Mouse (Mus musculus) midbrain, embryonic 13.5 days (tissue): ENCODE data around the gene Heatr1. TPM values are rescaled to one million over a fixed set of nuclear protein-coding genes. Genes with fewer than 3 reads are reported as not detected.

Experiments used
- ATAC-seq: fragments of 200-750 bp; cut with Nextera tagmentation; 2 replicates; pipeline ENCODE4 v1.8.0; 2017; ENCODE audit warnings: mild to moderate bottlenecking, moderate TSS enrichment, moderate library complexity
- H3K27ac ChIP-seq: fragments of 300-500 bp; sonication (generic); 2 replicates; pipeline ENCODE4 v1.5.1; 2015; ENCODE audit warnings: inconsistent platforms, mild to moderate bottlenecking, moderate library complexity
- H3K27me3 ChIP-seq: fragments of 300-500 bp; sonication (generic); 2 replicates; pipeline ENCODE4 v1.6.1; 2015; ENCODE audit warnings: mild to moderate bottlenecking, inconsistent platforms
- H3K36me3 ChIP-seq: fragments of 300-500 bp; sonication (generic); 2 replicates; pipeline ENCODE4 v1.6.1; 2015; ENCODE audit warnings: mild to moderate bottlenecking, inconsistent platforms
- H3K4me1 ChIP-seq: fragments of 300-500 bp; sonication (generic); replicated peaks from 2 replicates; pipeline ENCODE4 v1.6.1; 2015; ENCODE audit warnings: inconsistent platforms
- H3K4me2 ChIP-seq: fragments of 300-500 bp; sonication (generic); replicated peaks from 2 replicates; pipeline ENCODE4 v1.6.1; 2015; ENCODE audit warnings: moderate library complexity, mild to moderate bottlenecking, inconsistent platforms
- H3K4me3 ChIP-seq: fragments of 300-500 bp; sonication (generic); replicated peaks from 2 replicates; pipeline ENCODE4 v1.5.1; 2015; ENCODE audit warnings: mild to moderate bottlenecking, inconsistent platforms
- H3K9ac ChIP-seq: fragments of 300-500 bp; sonication (generic); replicated peaks from 2 replicates; pipeline ENCODE4 v1.6.1; 2015; ENCODE audit warnings: mild to moderate bottlenecking, inconsistent platforms
- H3K9me3 ChIP-seq: fragments of 300-500 bp; sonication (generic); 2 replicates; pipeline ENCODE4 v1.6.1; 2016; ENCODE audit warnings: mild to moderate bottlenecking, inconsistent platforms
- WGBS: fragments of 180-500 bp; shearing (Covaris S2); methylation state at CpG from one replicate; pipeline ENCODE4 v1.1.7; 2015; 5-methylcytosine and 5-hydroxymethylcytosine counted together
- polyA plus RNA-seq: library from polyadenylated mRNA; unstranded; fragments of >200 nt; fragmentation: Nextera tagmentation; extraction: Ambion mirVana; gene quantifications from 2 replicates; pipeline ENCODE4 v1.2.1, GENCODE M21; 2015

The Heatr1 gene
- polyA plus RNA-seq: 15.7 and 18.6 TPM in 2 replicates

DNA sequence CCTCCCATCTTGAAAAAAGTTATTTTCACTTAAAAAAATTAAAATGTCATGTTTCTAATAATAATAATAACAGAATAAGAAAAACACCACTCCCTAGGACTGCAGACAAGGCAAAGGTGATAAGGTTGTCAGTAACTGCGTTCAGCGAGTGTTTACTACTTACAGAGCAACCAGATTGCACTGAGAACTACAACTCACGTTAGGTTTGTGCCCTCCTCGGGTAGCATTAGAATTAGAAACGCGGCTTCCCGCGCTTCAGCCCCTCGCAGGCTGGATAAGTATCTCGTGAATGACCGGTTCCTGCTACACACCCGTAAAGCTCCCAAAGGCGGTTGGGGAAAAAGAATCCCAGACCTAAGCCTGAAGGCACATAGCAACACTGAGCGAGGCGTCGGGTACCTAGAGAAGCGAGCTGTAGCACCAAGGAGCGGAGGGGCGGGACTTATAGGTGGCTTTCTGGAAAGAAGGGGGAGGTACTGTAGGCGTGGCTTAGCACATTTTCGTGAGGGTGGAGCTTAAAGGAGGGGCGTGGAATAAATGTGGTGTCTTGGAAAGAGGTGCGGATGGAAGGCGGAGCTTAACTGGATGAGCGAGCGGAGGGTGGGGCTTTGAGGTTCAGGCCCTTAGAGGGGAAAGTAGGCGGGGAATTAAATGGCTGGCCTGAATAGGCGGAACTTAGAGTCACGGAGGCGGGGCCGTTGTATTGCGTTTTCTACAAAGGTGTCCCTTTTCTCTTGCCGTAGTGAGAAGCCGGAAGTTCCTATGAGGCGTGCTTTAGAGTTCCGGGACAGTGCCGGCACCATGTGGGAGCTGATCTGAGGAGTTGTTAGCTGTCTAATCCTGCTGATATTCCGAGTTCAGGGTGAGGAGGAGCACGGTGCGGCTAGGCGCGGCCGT lies at the start of gene Heatr1:
Gene Heatr1, plus strand, starts transcription at position 419 of the 897 bp plus-strand sequence.
- WGBS: under 1% methylated on average over 43 of the region's 43 CpGs
- peak within 1 kb of the TSS; percentile 74 for H3K9ac ChIP-seq
- peak within 1 kb of the TSS; percentile 98 for H3K4me2 ChIP-seq
- peaks cover 18% of the 10 kb centered on the region for H3K36me3 ChIP-seq
- H3K27me3 ChIP-seq: peaks cover 14% of the 10 kb centered on the region
- H3K9me3 ChIP-seq: no peaks in the 10 kb centered on the region
- peak; percentile 97 for ATAC-seq
- peak within 1 kb of the TSS; percentile 52; the same call in 1 of the 2 replicates for H3K27ac ChIP-seq
- peak within 1 kb of the TSS; percentile 93 for H3K4me3 ChIP-seq
- H3K4me1 ChIP-seq: peaks cover 10% of the 10 kb centered on the region

DNA sequence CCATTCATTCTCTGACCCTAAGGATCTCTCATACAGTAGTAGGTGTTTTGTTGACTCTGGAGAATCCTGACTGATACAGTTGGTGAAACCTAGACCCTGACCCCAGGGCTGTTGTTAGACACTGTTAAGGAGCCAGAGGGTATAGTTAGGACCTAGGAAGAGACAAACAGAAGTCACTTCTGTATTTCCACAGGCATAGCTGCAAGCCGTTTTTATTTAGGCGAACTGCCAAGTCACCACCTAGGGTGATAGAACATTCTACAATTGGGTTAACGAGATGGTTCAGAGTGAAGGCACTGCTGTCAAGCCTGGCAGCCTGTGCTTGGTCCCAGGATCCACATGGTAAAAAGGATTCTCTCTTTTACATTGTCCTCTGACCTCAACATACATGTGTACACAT lies 48.0 kb upstream of the Heatr1 start:
- WGBS: 78% methylated on average over 3 of the region's 3 CpGs
- Histone ChIP-seq H3K4me2 (no peak overlapping the region), H3K27me3 (no peaks in the 10 kb centered on the region), H3K36me3 (no peaks in the 10 kb centered on the region), H3K9ac (no peak overlapping the region), H3K27ac (no peak overlapping the region), H3K4me1 (no peaks in the 10 kb centered on the region), H3K9me3 (no peaks in the 10 kb centered on the region), H3K4me3 (no peak overlapping the region)
- no peak for ATAC-seq

DNA sequence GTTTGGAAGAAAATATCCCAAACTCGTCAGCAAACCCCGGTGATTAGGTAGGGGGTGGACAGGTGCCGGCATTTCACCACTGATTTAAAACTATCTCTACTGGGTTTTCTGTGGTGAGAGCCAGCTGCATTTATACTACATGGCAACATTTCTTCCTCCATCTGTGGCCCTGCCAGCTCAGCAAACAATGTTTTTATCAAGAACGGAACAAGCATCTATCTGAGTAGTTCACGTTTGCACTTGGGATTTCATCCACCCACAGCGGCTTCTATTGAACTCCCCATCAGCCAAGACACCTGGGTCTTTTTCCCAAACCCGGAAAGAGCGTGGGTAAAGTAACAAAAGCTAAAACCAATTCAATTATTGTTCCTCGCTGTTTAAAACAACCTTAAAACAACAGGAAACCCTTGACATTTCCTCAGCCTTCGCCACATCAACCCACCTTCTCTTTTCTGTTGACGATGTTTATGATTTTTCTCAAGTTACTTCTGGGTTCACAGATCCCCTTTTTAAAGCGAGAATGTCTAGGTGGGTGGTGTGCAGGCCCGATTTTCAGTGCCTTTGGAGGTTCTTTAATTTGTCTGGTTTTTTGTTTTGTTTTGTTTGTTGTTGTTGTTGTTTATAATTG lies 45.5 kb upstream of the Heatr1 start:
- Histone ChIP-seq H3K4me3 (no peak overlapping the region), H3K4me1 (no peaks in the 10 kb centered on the region), H3K4me2 (no peak overlapping the region), H3K36me3 (no peaks in the 10 kb centered on the region), H3K9me3 (no peaks in the 10 kb centered on the region), H3K27me3 (no peaks in the 10 kb centered on the region), H3K27ac (no peak overlapping the region), H3K9ac (no peak overlapping the region)
- 82% methylated on average over 13 of the region's 13 CpGs for WGBS
- no peak for ATAC-seq

DNA sequence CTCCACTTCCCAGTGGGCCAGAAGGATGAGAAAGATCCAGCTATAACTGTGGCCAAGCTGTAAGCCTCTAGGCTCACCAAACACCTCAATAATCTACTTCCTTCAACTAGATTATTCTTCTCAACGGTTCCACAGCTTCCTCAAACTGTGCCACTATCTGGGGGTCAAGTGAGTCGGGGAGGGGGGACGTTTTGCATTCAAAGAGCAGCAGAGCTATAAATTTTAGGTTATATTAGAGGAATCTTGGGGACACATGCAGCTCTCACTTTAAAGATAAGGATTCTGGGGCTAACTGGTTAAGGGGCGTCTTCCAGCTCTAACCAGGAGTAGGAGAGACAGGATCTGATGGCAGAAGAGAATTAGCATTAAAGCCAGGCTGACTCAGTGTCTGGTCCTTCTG lies 38.6 kb upstream of the Heatr1 start:
- Histone ChIP-seq H3K4me3 (no peak overlapping the region), H3K9ac (no peak overlapping the region), H3K4me2 (no peak overlapping the region), H3K27ac (no peak overlapping the region), H3K36me3 (no peaks in the 10 kb centered on the region), H3K9me3 (no peaks in the 10 kb centered on the region), H3K4me1 (no peaks in the 10 kb centered on the region), H3K27me3 (no peaks in the 10 kb centered on the region)
- ATAC-seq: no peak
- 73% methylated on average over 4 of the region's 4 CpGs for WGBS

DNA sequence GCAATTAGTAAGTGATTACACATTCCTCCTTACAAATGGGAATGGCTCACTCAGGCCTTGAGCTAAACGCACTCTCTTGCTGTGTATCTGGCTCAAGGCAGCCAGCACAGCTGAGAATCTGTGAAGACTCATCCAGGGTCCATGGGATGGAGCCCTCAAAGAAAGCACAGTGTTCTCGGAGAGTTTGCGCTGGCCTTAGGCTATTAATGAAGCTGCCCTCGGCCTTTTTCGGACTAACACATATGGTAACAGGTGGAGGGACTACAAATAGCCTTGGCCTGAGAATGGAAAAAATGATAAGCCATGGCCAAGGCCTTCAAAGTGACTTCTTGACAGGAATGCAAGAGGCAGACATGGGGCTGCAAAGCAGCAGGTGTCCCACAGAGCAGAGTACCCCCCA lies 37.3 kb upstream of the Heatr1 start:
- H3K9me3 ChIP-seq: no peaks in the 10 kb centered on the region
- no peak overlapping the region for H3K27ac ChIP-seq
- 86% methylated on average over 5 of the region's 5 CpGs for WGBS
- H3K36me3 ChIP-seq: no peaks in the 10 kb centered on the region
- H3K4me2 ChIP-seq: no peak overlapping the region
- H3K4me1 ChIP-seq: no peaks in the 10 kb centered on the region
- H3K27me3 ChIP-seq: no peaks in the 10 kb centered on the region
- no peak overlapping the region for H3K9ac ChIP-seq
- ATAC-seq: no peak
- no peak overlapping the region for H3K4me3 ChIP-seq

DNA sequence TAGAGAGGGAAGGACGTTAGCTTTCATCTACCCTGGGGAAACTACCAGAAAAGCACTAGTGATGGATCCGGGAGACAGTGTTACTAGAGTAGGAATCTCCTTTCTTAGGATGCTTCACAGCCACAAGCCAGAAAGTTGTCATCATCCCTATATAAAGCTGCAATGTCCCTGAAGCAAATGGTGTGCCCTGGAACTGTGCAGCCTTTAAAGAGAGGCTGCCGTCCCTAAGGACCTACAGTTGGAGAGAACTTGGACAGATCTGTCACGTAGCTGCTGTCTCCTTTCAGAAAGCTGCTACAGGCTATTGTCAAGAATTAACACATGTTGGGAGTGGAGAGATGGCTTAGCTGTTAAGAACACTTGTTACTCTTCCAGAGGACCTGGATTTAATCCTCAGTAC lies 33.3 kb upstream of the Heatr1 start:
- no peaks in the 10 kb centered on the region for H3K9me3 ChIP-seq
- WGBS: 85% methylated on average over 4 of the region's 4 CpGs
- no peaks in the 10 kb centered on the region for H3K27me3 ChIP-seq
- no peak for ATAC-seq
- no peak overlapping the region for H3K9ac ChIP-seq
- no peaks in the 10 kb centered on the region for H3K4me1 ChIP-seq
- H3K27ac ChIP-seq: no peak overlapping the region
- H3K4me2 ChIP-seq: no peak overlapping the region
- no peak overlapping the region for H3K4me3 ChIP-seq
- no peaks in the 10 kb centered on the region for H3K36me3 ChIP-seq

DNA sequence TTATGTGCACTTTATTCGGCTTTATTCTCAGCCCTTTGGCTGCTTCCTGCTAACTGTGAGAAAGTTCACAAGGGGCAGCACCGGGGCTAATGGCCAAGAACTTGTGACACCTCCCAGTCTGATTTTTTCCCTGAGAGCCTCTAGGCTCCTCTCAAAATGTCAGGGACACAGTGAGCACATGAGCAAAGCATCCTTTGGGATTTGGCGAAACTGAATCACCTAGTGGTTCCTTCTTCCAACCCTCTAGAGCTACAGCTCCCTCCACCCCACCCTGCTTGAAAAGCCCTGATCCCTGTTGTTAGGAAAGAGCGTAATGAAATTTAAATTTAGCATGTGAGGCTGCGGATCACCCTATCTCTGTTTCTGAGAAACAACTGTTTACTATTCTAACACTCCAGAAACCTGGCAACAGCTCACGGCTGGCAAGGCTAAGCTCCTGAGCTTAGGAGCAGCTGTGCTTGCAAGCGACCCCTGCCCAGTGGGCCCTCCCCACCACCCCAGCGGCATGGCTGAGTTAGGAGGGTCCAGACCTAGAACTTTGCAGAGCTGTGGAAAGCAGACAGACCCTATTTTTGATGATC lies 25.7 kb upstream of the Heatr1 start:
- Histone ChIP-seq H3K9me3 (no peaks in the 10 kb centered on the region), H3K36me3 (no peaks in the 10 kb centered on the region), H3K27me3 (no peaks in the 10 kb centered on the region), H3K9ac (no peak overlapping the region), H3K4me3 (no peak overlapping the region), H3K4me1 (0 out of 2 replicates have a peak, but pooled peaks cover 2% of the 10 kb centered on the region), H3K27ac (no peak overlapping the region), H3K4me2 (no peak overlapping the region)
- no peak for ATAC-seq
- WGBS: 67% methylated on average over 8 of the region's 8 CpGs

DNA sequence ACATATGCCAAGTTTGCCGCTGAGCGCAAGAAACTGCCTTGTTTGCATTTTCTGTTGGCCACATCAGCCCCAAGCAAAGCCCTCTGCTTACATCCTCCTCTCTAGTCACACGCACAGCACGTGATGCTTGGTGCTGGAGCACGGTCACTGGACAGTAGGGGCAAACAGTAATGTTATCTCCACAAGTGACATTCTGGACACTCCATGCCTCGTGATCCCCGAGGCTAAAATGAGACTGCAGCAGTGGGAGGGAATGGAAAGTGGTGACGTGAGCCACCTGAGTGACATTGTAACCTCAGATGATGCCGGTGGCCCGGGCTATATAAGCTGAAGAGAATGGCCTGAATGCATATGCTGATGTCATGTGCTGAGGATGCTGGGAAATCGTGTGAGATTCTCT lies 24.9 kb upstream of the Heatr1 start:
- ATAC-seq: no peak
- 0 out of 2 replicates have a peak, but pooled peaks cover 2% of the 10 kb centered on the region for H3K4me1 ChIP-seq
- no peak overlapping the region for H3K27ac ChIP-seq
- H3K36me3 ChIP-seq: no peaks in the 10 kb centered on the region
- H3K9me3 ChIP-seq: no peaks in the 10 kb centered on the region
- no peak overlapping the region for H3K4me3 ChIP-seq
- H3K9ac ChIP-seq: no peak overlapping the region
- no peak overlapping the region for H3K4me2 ChIP-seq
- 85% methylated on average over 11 of the region's 11 CpGs for WGBS
- no peaks in the 10 kb centered on the region for H3K27me3 ChIP-seq

DNA sequence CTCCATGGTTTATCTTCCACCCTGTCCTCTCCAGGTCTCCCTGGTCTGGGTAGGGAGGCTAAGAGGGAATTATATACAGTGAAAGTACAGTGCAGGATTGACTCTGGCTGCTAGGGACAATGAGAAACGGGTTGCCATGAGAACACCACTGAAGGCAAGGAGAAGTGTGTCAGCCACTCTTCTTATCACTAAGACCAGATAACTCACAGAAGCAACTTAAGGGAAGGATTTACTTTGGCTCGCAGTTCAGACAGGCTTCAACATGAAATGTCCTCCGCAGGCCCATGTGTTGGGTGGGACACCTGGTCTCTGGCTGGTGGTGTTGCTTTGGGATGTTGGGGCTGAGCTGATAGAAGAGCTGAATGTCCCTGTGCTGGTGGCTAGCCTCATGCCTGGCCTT lies 22.1 kb upstream of the Heatr1 start:
- WGBS: 86% methylated on average over 3 of the region's 3 CpGs
- Histone ChIP-seq H3K36me3 (no peaks in the 10 kb centered on the region), H3K4me1 (0 out of 2 replicates have a peak, but pooled peaks cover 2% of the 10 kb centered on the region), H3K4me2 (no peak overlapping the region), H3K9me3 (no peaks in the 10 kb centered on the region), H3K9ac (no peak overlapping the region), H3K27ac (no peak overlapping the region), H3K4me3 (no peak overlapping the region), H3K27me3 (no peaks in the 10 kb centered on the region)
- ATAC-seq: no peak

DNA sequence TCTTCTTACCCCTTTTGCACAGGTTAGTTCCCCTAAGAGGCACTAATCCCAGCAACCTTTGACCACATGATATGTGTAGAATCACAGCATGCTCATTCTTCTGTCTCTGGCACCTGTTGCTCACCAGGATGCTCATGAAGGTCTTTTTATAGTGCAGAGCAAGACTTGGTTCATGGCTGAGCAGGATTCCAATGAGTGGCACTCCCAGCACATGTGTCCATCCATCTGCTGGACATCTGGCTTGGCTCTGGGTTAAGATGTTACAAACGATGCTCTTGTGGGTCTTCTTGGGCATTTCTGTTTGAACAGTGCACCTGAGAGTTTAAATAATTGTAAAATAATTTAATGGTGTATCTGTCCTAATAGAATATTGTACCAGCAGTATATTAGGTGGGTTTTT lies 18.0 kb upstream of the Heatr1 start:
- Histone ChIP-seq H3K9ac (no peak overlapping the region), H3K4me1 (no peaks in the 10 kb centered on the region), H3K4me2 (no peak overlapping the region), H3K27ac (no peak overlapping the region), H3K36me3 (no peaks in the 10 kb centered on the region), H3K4me3 (no peak overlapping the region), H3K9me3 (no peaks in the 10 kb centered on the region), H3K27me3 (no peaks in the 10 kb centered on the region)
- no peak for ATAC-seq
- 76% methylated on average over 1 of the region's 1 CpGs for WGBS

DNA sequence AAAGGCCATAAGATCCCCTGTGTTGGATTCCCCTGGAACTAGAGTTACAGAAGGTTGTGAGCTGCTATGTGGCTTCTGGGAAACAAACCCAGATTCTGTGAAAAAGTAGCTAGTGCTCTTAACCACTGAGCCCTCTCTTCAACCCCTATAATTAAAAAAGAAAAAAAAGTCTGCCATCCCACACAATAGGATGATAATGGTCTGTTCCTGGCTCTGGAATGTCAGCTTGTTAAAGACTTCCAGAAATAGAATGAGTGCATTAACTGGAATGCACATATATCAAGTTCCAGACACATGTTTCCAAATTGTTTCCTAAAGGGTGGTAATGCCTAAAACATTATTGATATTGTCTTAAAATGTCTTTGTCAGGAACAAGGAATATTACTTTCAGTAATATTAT lies 10.0 kb upstream of the Heatr1 start:
- 0 out of 2 replicates have a peak, but pooled peaks cover 7% of the 10 kb centered on the region for H3K27me3 ChIP-seq
- ATAC-seq: no peak

DNA sequence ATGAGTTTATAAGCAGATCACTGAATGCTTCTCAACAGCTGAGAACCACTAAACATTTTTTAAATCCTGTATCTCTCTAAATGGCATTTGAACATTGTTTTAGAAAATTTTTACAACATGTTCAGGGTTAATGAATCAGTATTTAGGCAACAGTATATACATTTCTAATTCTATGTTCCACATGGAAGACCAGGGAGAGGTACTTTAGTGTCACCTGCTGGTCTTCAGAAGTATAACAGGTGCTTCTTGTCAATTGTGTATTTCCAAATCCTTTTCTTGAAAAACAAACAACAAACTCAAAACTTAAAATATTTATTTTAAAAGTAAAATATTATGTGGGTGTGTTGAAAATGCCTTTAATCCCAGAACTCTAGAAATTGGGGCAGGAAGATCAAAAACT lies 8.5 kb upstream of the Heatr1 start:
- no peak overlapping the region for H3K4me2 ChIP-seq
- 0 out of 2 replicates have a peak, but pooled peaks cover 7% of the 10 kb centered on the region for H3K27me3 ChIP-seq
- no peaks in the 10 kb centered on the region for H3K4me1 ChIP-seq
- H3K27ac ChIP-seq: no peak overlapping the region
- no peaks in the 10 kb centered on the region for H3K36me3 ChIP-seq
- ATAC-seq: no peak
- H3K9ac ChIP-seq: no peak overlapping the region
- no peak overlapping the region for H3K4me3 ChIP-seq
- no peaks in the 10 kb centered on the region for H3K9me3 ChIP-seq

More for the DNA sequence above, 10.0 kb upstream of the Heatr1 start:
- no peak overlapping the region for H3K27ac ChIP-seq
- H3K4me3 ChIP-seq: no peak overlapping the region
- H3K9ac ChIP-seq: no peak overlapping the region
- H3K9me3 ChIP-seq: no peaks in the 10 kb centered on the region
- H3K4me2 ChIP-seq: no peak overlapping the region
- H3K36me3 ChIP-seq: no peaks in the 10 kb centered on the region
- no peaks in the 10 kb centered on the region for H3K4me1 ChIP-seq
